39 mouse cellular contexts compared by ENCODE assay signal in genomic region chr19:44132917-44133316, GRCm38 (mm10). TPM values are rescaled to one million over a fixed set of nuclear protein-coding genes. Genes with fewer than 3 reads are reported as not detected.
"Had no signal": no experiment of that assay in that cellular context is flagged by ENCODE, and none has a peak within 500 bp of the region (broad histone marks: within the 10 kb centered on the region; RNA-seq: fewer than 3 reads in every experiment).

No protein-coding gene starts in this region.

- H3K4me2 ChIP-seq: limb, embryonic 12.5 days; limb, embryonic 13.5 days; limb, embryonic 15.5 days; liver, embryonic 11.5 days; liver, embryonic 12.5 days; liver, embryonic 13.5 days; liver, embryonic 15.5 days; lung, embryonic 14.5 days; lung, embryonic 15.5 days; midbrain, embryonic 11.5 days; midbrain, embryonic 12.5 days; midbrain, embryonic 13.5 days; midbrain, embryonic 15.5 days had no signal

- H3K27ac ChIP-seq: limb, embryonic 10.5 days; limb, embryonic 12.5 days; limb, embryonic 13.5 days; limb, embryonic 15.5 days; liver, embryonic 12.5 days; liver, embryonic 13.5 days; liver, embryonic 14.5 days; liver, embryonic 15.5 days; lung, embryonic 15.5 days; macrophage; midbrain, embryonic 10.5 days; midbrain, embryonic 12.5 days; midbrain, embryonic 13.5 days; midbrain, embryonic 15.5 days had no signal

- H3K27me3 ChIP-seq: limb, embryonic 12.5 days; limb, embryonic 13.5 days; limb, embryonic 15.5 days; liver, embryonic 12.5 days; liver, embryonic 13.5 days; liver, embryonic 15.5 days; lung, embryonic 15.5 days; megakaryocyte, embryonic 14.5 days; midbrain, embryonic 12.5 days; midbrain, embryonic 13.5 days; midbrain, embryonic 15.5 days had no signal

- H3K9me3 ChIP-seq: limb, embryonic 10.5 days; limb, embryonic 12.5 days; limb, embryonic 13.5 days; limb, embryonic 15.5 days; liver, embryonic 12.5 days; liver, embryonic 13.5 days; liver, embryonic 15.5 days; lung, embryonic 15.5 days; megakaryocyte, embryonic 14.5 days; midbrain, embryonic 10.5 days; midbrain, embryonic 12.5 days; midbrain, embryonic 13.5 days; midbrain, embryonic 15.5 days had no signal

- H3K9ac ChIP-seq: limb, embryonic 12.5 days; limb, embryonic 13.5 days; limb, embryonic 15.5 days; liver, embryonic 12.5 days; liver, embryonic 13.5 days; liver, embryonic 14.5 days; liver, embryonic 15.5 days; liver, postnatal 0 days; lung, embryonic 14.5 days; lung, embryonic 15.5 days; midbrain, embryonic 12.5 days; midbrain, embryonic 13.5 days; midbrain, embryonic 15.5 days had no signal

- ATAC-seq: liver, embryonic 12.5 days; liver, postnatal 0 days; lung, postnatal 0 days; midbrain, embryonic 13.5 days; midbrain, embryonic 15.5 days; midbrain, embryonic 16.5 days had no signal

- H3K4me3 ChIP-seq: limb, embryonic 10.5 days; limb, embryonic 12.5 days; limb, embryonic 13.5 days; limb, embryonic 15.5 days; liver, embryonic 12.5 days; liver, embryonic 13.5 days; liver, embryonic 15.5 days; lung, embryonic 15.5 days; midbrain, embryonic 10.5 days; midbrain, embryonic 12.5 days; midbrain, embryonic 13.5 days; midbrain, embryonic 15.5 days; myocyte had no signal

- DNase-seq: left cerebral cortex, postnatal 4 days; liver; liver, embryonic 13.5 days; liver, postnatal 0 days; lung, adult 18-20 months; lung, adult 2 months; lung, embryonic 14.5 days; lung, postnatal 10 days; lung, postnatal 14 days; lung, postnatal 36 days; lung, postnatal 4 days; midbrain, embryonic 14.5 days had no signal

RNA-seq across cellular contexts. Expression of gene Pkd2l1, which starts 59.3 kb away (rescaled TPM):
- total RNA-seq: left cerebral cortex, postnatal 10 days; left cerebral cortex, postnatal 4 days; liver, adult 2 months; megakaryocyte progenitor cell, adult 5-6 weeks; megakaryocyte, adult 5-6 weeks; monocyte, adult 5-6 weeks had no signal
- polyA plus RNA-seq: limb, embryonic 10.5 days; limb, embryonic 11.5 days; limb, embryonic 12.5 days; limb, embryonic 13.5 days; limb, embryonic 15.5 days; liver, adult 2 months; liver, embryonic 11.5 days; liver, embryonic 12.5 days; liver, embryonic 13.5 days; liver, embryonic 14.5 days; liver, embryonic 15.5 days; liver, embryonic 16.5 days; liver, postnatal 0 days; lung, embryonic 14.5 days; lung, embryonic 16.5 days; macrophage; midbrain, embryonic 10.5 days; midbrain, embryonic 14.5 days; myocyte had no signal
